Mouse (Mus musculus) lung, embryonic 16.5 days (tissue): ENCODE measurements around the gene Abca17. TPM values are rescaled to one million over a fixed set of nuclear protein-coding genes. Genes with fewer than 3 reads are reported as not detected.

Experiments
- ATAC-seq: fragments of 200-750 bp; cut with Nextera tagmentation; 2 replicates; pipeline ENCODE4 v1.8.0; 2017; ENCODE audit warnings: low read depth, mild to moderate bottlenecking, moderate library complexity
- H3K27ac ChIP-seq: fragments of 300-500 bp; sonication (generic); 2 replicates; pipeline ENCODE4 v1.5.1; 2014; ENCODE audit warnings: mild to moderate bottlenecking, control low read depth, low read length
- H3K27me3 ChIP-seq: fragments of 300-500 bp; sonication (generic); 2 replicates; pipeline ENCODE4 v1.6.1; 2014; ENCODE audit warnings: low read depth, low read length, mixed read lengths; ENCODE audit not compliant: control insufficient read depth, insufficient read depth
- H3K36me3 ChIP-seq: fragments of 300-500 bp; sonication (generic); 2 replicates; pipeline ENCODE4 v1.6.1; 2014; ENCODE audit warnings: low read length; ENCODE audit not compliant: control insufficient read depth, insufficient read depth
- H3K4me1 ChIP-seq: fragments of 300-500 bp; sonication (generic); replicated peaks from 2 replicates; pipeline ENCODE4 v1.6.1; 2014; ENCODE audit warnings: low read length, mixed read lengths; ENCODE audit not compliant: control insufficient read depth, insufficient read depth
- H3K4me2 ChIP-seq: fragments of 300-500 bp; sonication (generic); 2 replicates; pipeline ENCODE4 v1.6.1; 2014; ENCODE audit warnings: low read depth, low read length, control low read depth
- H3K4me3 ChIP-seq: fragments of 300-500 bp; sonication (generic); 2 replicates; pipeline ENCODE4 v1.5.1; 2014; ENCODE audit warnings: mild to moderate bottlenecking, low read length, control low read depth
- H3K9ac ChIP-seq: fragments of 300-500 bp; sonication (generic); 2 replicates; pipeline ENCODE4 v1.6.1; 2014; ENCODE audit warnings: low read length, control low read depth
- H3K9me3 ChIP-seq: fragments of 300-500 bp; sonication (generic); 2 replicates; pipeline ENCODE4 v1.6.1; 2016; ENCODE audit warnings: low read length; ENCODE audit not compliant: control insufficient read depth
- whole genome bisulfite sequencing: fragments of 180-500 bp; shearing (Covaris S2); extraction: QIAGEN DNeasy Blood & Tissue Kit; methylation state at CpG from one replicate; pipeline ENCODE4 v1.1.7; 2014; 5-methylcytosine and 5-hydroxymethylcytosine counted together
- polyA plus RNA-seq: library from polyadenylated mRNA; unstranded; fragments of >200 nt; fragmentation: Nextera tagmentation; extraction: Ambion mirVana; gene quantifications from 2 replicates; pipeline ENCODE4 v1.2.1, GENCODE M21; 2015

The Abca17 gene
- polyA plus RNA-seq, 1 experiment from 2014 or later: 0.55 TPM

DNA sequence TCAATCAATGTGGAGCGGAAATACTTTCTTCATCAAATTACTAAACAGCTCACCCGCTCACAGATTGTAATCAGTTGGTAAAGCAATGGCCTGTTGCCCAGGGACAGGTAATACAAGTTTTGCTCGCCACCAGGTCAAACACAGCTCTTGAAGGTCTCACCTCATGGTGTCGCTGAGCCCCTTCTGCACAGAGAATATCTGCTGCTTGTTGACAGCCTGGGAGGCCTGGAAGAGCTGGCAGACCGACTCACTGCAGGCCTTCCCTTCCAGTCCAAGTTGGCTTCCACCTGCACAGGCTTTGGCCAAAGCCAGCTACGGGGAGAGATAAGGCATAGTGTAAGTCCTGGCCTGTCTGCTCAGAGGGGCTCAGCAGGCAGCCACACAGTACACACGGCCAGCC, 113.9 kb downstream of the Abca17 start:
- no peak overlapping the region for H3K27ac ChIP-seq
- no peaks in the 10 kb centered on the region for H3K9me3 ChIP-seq
- no peak overlapping the region for H3K4me3 ChIP-seq
- no peak overlapping the region for H3K4me2 ChIP-seq
- H3K36me3 ChIP-seq: peaks cover 86% of the 10 kb centered on the region
- H3K9ac ChIP-seq: no peak overlapping the region
- H3K27me3 ChIP-seq: no peaks in the 10 kb centered on the region
- 87% methylated on average over 7 of the region's 7 CpGs for WGBS
- H3K4me1 ChIP-seq: no peaks in the 10 kb centered on the region
- ATAC-seq: no peak

DNA sequence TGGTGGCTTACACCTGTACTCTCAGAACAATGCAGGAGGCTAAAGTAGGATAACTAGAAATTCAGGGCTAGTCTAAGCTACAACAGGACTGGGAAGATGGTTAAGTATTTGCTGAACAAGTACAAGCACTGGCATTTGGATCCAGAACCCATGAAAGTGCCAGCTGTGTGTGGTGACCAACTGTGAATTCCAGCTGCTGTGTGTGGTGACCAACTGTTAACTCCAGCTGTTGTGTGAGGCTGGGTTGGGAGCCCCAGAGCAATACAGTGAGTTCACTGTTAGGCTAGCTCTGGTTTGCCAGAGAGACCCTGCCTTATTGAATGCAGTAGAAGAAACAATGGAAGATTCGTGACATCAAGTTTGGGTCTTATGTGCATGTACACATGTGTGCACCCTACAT, 114.4 kb downstream of the Abca17 start:
- Histone ChIP-seq H3K27me3 (no peaks in the 10 kb centered on the region), H3K9ac (no peak overlapping the region), H3K9me3 (no peaks in the 10 kb centered on the region), H3K36me3 (peaks cover 81% of the 10 kb centered on the region), H3K4me1 (no peaks in the 10 kb centered on the region), H3K4me3 (no peak overlapping the region), H3K27ac (no peak overlapping the region), H3K4me2 (no peak overlapping the region)
- ATAC-seq: no peak
- 93% methylated on average over 1 of the region's 1 CpGs for WGBS

DNA sequence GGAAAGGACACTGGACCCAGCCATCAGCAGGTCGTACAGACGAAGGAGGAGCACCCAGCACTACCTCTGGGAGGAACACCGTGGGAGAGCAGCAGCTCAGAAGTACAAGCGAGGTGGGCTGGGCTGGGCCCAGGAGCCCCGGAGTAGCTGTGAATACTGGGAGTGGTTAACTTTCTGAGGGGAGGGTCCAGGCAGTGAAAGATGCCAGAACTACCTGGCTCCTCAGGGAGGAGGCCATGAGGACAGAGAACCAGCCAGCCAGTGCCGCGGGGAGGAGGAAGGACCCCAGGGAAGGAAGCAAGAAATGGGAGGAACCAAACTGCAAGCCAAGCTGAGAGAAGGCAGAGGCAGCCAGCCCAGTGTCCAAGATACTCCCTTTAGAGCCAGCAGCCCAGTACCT, 122.9 kb downstream of the Abca17 start:
- no peaks in the 10 kb centered on the region for H3K9me3 ChIP-seq
- H3K27me3 ChIP-seq: no peaks in the 10 kb centered on the region
- no peaks in the 10 kb centered on the region for H3K4me1 ChIP-seq
- peaks cover 69% of the 10 kb centered on the region for H3K36me3 ChIP-seq
- WGBS: 80% methylated on average over 7 of the region's 7 CpGs
- no peak for ATAC-seq
- no peak overlapping the region for H3K4me3 ChIP-seq
- no peak overlapping the region for H3K27ac ChIP-seq
- H3K9ac ChIP-seq: no peak overlapping the region
- no peak overlapping the region for H3K4me2 ChIP-seq

DNA sequence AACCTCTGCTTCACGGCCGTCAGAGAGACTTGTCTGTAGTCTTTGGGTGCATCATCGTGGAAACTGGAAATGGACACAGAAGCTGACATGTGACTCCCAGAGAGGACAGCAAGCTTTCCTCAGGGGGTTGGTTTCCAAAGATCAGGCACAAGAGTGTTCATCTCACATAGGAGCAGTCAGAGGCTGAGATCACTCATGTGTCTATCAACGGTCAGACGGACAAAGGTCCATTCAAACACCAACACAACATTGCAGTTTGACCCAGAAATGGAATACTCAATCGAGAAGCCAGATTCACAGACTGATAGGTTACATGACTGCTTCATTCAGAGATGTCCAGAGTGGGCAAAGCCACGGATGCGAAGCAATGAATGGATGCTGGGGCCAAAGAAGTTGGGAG, 124.1 kb downstream of the Abca17 start:
- H3K9ac ChIP-seq: no peak overlapping the region
- H3K9me3 ChIP-seq: no peaks in the 10 kb centered on the region
- no peak overlapping the region for H3K27ac ChIP-seq
- no peaks in the 10 kb centered on the region for H3K4me1 ChIP-seq
- no peak overlapping the region for H3K4me3 ChIP-seq
- ATAC-seq: no peak
- WGBS: 88% methylated on average over 8 of the region's 8 CpGs
- peaks cover 67% of the 10 kb centered on the region for H3K36me3 ChIP-seq
- no peaks in the 10 kb centered on the region for H3K27me3 ChIP-seq
- H3K4me2 ChIP-seq: no peak overlapping the region

DNA sequence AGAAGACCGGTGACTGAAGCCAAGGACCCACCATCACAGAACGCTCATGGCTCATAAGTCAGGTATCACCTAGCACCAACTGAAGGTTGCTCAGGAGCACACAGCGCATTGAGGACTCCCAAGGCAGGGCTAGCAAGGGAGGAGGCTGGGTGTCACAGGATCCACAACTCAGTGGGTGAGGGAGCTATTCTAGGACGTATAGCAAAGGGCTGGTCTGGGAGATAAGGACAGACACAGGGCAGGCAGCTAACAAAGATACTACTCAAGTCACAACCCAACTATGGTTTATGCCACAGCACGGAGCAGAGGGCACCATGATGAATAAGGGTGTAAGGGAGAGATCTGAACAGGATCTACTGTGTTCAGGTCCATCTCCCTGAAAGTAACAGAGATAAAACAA, 125.0 kb downstream of the Abca17 start:
- H3K4me2 ChIP-seq: no peak overlapping the region
- no peak for ATAC-seq
- WGBS: 91% methylated on average over 5 of the region's 5 CpGs
- no peak overlapping the region for H3K9ac ChIP-seq
- H3K4me3 ChIP-seq: no peak overlapping the region
- H3K9me3 ChIP-seq: no peaks in the 10 kb centered on the region
- H3K27ac ChIP-seq: no peak overlapping the region
- peaks cover 4% of the 10 kb centered on the region; the same call in 1 of the 2 replicates for H3K4me1 ChIP-seq
- H3K36me3 ChIP-seq: peaks cover 64% of the 10 kb centered on the region
- H3K27me3 ChIP-seq: no peaks in the 10 kb centered on the region

DNA sequence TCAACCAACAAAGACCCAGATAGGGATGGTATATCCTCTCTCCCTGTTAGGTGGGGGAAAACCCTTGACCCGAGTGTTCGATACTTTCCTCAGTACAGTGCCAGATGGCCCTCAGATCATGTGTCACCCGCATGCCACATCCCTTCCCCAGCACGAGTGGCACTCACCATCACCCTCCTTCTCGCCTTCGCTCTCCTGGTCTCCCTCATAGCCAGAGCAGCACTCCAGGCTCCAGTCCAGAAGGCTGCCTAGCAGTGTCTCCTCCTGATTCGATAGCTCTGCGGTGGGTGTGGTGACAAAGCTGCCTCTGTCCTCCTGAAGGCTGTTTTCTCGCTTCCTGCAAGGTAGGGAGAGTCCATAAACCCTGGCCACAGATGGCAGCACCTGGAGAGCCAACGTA, 126.1 kb downstream of the Abca17 start:
- Histone ChIP-seq H3K27ac (no peak overlapping the region), H3K27me3 (no peaks in the 10 kb centered on the region), H3K9ac (no peak overlapping the region), H3K4me1 (peaks cover 9% of the 10 kb centered on the region), H3K9me3 (no peaks in the 10 kb centered on the region), H3K36me3 (peaks cover 56% of the 10 kb centered on the region), H3K4me2 (no peak overlapping the region), H3K4me3 (no peak overlapping the region)
- ATAC-seq: no peak
- WGBS: 81% methylated on average over 10 of the region's 10 CpGs

DNA sequence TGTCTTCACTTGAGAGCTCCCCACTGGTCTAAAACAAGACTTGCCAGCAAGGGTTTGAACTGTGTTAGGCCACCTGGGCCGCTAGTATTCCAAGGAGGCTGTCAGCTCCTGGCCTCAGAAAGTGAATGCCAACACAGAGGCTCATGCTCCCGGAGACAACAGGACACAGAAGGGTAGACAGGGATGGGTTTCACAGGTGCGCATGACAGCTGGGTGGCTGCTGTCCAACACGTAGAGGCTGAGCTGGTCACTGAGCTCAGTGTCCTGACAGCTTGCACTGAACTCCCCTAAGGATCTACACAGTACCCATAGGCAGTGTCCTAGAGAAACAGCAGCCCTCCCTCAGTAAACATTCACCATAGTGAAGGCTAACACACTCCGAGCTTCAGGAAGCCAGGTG, 127.4 kb downstream of the Abca17 start:
- no peak overlapping the region for H3K27ac ChIP-seq
- peaks cover 50% of the 10 kb centered on the region for H3K36me3 ChIP-seq
- WGBS: 86% methylated on average over 5 of the region's 5 CpGs
- H3K27me3 ChIP-seq: no peaks in the 10 kb centered on the region
- H3K4me1 ChIP-seq: peaks cover 14% of the 10 kb centered on the region
- H3K4me2 ChIP-seq: no peak overlapping the region
- no peaks in the 10 kb centered on the region for H3K9me3 ChIP-seq
- H3K4me3 ChIP-seq: no peak overlapping the region
- no peak overlapping the region for H3K9ac ChIP-seq
- no peak for ATAC-seq

DNA sequence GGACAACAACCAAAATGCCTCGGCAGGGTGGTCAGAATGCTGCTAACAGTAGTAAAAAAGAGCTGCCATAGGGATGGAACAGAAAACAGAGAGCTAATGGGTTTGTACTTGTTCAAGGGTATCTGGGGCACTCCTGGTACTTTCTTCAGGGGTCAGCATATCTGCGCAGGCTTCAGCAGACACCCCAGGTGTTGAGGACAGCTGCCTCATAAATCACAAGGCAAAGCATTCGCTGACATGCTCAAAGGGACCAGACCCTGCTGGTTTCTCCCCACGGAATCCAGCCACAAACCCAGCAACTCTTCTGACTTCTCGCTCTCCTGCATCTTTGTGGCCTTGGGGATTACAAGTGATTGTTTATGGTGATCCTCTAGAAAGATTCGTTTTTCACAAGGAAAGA, 128.2 kb downstream of the Abca17 start:
- no peak for ATAC-seq
- Histone ChIP-seq H3K4me1 (peaks cover 14% of the 10 kb centered on the region), H3K36me3 (peaks cover 43% of the 10 kb centered on the region), H3K4me2 (no peak overlapping the region), H3K9me3 (no peaks in the 10 kb centered on the region), H3K9ac (no peak overlapping the region), H3K27ac (no peak overlapping the region), H3K4me3 (no peak overlapping the region), H3K27me3 (no peaks in the 10 kb centered on the region)
- 71% methylated on average over 6 of the region's 6 CpGs for WGBS

DNA sequence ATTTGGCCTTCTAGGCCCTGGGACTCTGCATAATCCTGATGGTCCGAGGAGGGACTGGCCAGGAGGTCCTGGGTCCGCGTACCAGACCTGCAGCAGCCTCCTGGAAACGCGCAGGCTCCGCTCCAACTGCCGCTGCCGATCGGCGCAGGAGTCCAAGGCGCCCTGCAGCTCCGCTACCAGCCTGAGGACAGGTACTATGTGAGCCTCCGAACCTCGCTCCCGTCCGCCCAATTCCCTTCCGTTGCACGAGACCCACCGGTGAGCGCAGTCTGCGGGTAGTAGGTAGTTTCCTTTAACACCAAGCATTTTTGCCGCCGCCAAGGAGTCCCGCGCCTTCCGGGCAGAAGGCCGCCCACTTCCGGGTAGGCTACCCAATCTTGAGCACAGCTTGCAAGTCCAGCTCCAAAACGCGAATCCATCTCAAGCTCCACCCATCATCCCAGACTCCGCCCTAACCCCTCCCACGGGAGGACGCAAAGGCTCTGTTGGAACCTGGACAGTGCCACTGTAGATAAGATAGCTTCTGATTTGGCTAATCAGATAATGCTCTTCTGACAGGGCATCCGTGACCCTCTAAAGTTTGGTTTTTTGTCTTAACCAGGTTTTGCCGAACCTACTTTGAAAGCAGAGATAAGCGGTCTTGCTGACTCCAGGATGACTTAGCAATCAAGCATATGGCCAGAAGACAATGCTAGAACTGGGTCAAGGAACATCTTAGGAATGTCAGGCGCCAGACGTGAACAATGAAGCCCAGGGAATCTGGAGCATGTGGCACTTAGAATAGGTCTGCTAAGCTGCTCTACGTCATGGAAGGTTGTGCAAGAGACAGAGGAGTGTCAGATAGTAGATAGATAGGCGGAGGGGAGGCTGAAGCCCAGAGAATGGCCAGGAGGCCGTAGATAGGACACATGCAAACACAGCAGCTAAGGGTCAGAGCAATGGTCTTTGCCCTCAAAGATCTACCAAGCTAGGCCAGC, 130.1 kb downstream of the Abca17 start, which contains the start of gene Tedc2:
Gene Tedc2 (minus strand): TSS at position 417 of the 977 bp plus-strand sequence.
- Histone ChIP-seq H3K9ac (peak within 1 kb of the TSS; percentile 80), H3K27ac (peak within 1 kb of the TSS; percentile 62), H3K4me1 (peaks cover 14% of the 10 kb centered on the region), H3K36me3 (peaks cover 38% of the 10 kb centered on the region), H3K9me3 (no peaks in the 10 kb centered on the region), H3K27me3 (no peaks in the 10 kb centered on the region), H3K4me3 (peak within 1 kb of the TSS; percentile 67), H3K4me2 (peak within 1 kb of the TSS; percentile 79)
- ATAC-seq: peak; percentile 96
- 3% methylated on average over 41 of the region's 41 CpGs for WGBS
